Mouse (Mus musculus) forebrain, embryonic 12.5 days (tissue): Measurements from ENCODE around the gene Cpne6. TPM values are rescaled to one million over a fixed set of nuclear protein-coding genes. Genes with fewer than 3 reads are reported as not detected.

Experiments
- ATAC-seq: fragments of 200-750 bp; cut with Nextera tagmentation; 2 replicates; pipeline ENCODE4 v1.8.0; 2017; ENCODE audit warnings: moderate TSS enrichment; ENCODE audit not compliant: low FRiP score
- H3K27ac ChIP-seq: fragments of 300-500 bp; sonication (generic); 2 replicates; pipeline ENCODE4 v1.5.1; 2016; ENCODE audit warnings: mild to moderate bottlenecking
- H3K27me3 ChIP-seq: fragments of 300-500 bp; sonication (generic); 2 replicates; pipeline ENCODE4 v1.6.1; 2016; ENCODE audit warnings: mild to moderate bottlenecking
- H3K36me3 ChIP-seq: fragments of 300-500 bp; sonication (generic); replicated peaks from 2 replicates; pipeline ENCODE4 v1.6.1; 2016; ENCODE audit warnings: mild to moderate bottlenecking
- H3K4me1 ChIP-seq: fragments of 300-500 bp; sonication (generic); 2 replicates; pipeline ENCODE4 v1.6.1; 2016
- H3K4me2 ChIP-seq: fragments of 300-500 bp; sonication (generic); 2 replicates; pipeline ENCODE4 v1.6.1; 2016; ENCODE audit warnings: mild to moderate bottlenecking, moderate library complexity
- H3K4me3 ChIP-seq: fragments of 300-500 bp; sonication (generic); replicated peaks from 2 replicates; pipeline ENCODE4 v1.5.1; 2016; ENCODE audit warnings: mild to moderate bottlenecking
- H3K9ac ChIP-seq: fragments of 300-500 bp; sonication (generic); 2 replicates; pipeline ENCODE4 v1.6.1; 2016; ENCODE audit warnings: mild to moderate bottlenecking
- H3K9me3 ChIP-seq: fragments of 300-500 bp; sonication (generic); 2 replicates; pipeline ENCODE4 v1.6.1; 2016
- WGBS: fragments of 180-500 bp; shearing (Covaris S2); methylation state at CpG from one replicate; pipeline ENCODE4 v1.1.7; 2016; 5-methylcytosine and 5-hydroxymethylcytosine counted together
- polyA plus RNA-seq: library from polyadenylated mRNA; unstranded; fragments of >200 nt; fragmentation: Nextera tagmentation; extraction: Ambion mirVana; gene quantifications from 2 replicates; pipeline ENCODE4 v1.2.1, GENCODE M21; 2016

Gene Cpne6
- polyA plus RNA-seq, 1 experiment from 2014 or later, result 0.55 TPM

GRCm38 (mm10) chr14:55509540-55509939, 705 bp upstream of the Cpne6 start:
- Histone ChIP-seq H3K27me3 (peaks cover 13% of the 10 kb centered on the region), H3K27ac (no peak overlapping the region), H3K36me3 (peaks cover under 1% of the 10 kb centered on the region; the same call in 1 of the 2 replicates), H3K9ac (no peak overlapping the region), H3K4me2 (no peak overlapping the region), H3K4me1 (peaks cover 8% of the 10 kb centered on the region; the same call in 1 of the 2 replicates), H3K4me3 (no peak overlapping the region), H3K9me3 (no peaks in the 10 kb centered on the region)
- ATAC-seq, result no peak
- 84% methylated on average over 10 of the region's 10 CpGs for WGBS

GRCm38 (mm10) chr14:55511037-55511436, 792 bp downstream of the Cpne6 start:
- ATAC-seq, result no peak
- Histone ChIP-seq H3K27me3 (peaks cover 18% of the 10 kb centered on the region), H3K36me3 (no peaks in the 10 kb centered on the region; the same call in 1 of the 2 replicates), H3K4me2 (no peak overlapping the region), H3K4me3 (no peak overlapping the region), H3K9me3 (no peaks in the 10 kb centered on the region), H3K9ac (no peak overlapping the region), H3K27ac (no peak overlapping the region), H3K4me1 (peaks cover 8% of the 10 kb centered on the region; the same call in 1 of the 2 replicates)
- 75% methylated on average over 7 of the region's 7 CpGs for WGBS

- Histone ChIP-seq H3K4me3 (no peak overlapping the region), H3K4me2 (no peak overlapping the region), H3K9me3 (no peaks in the 10 kb centered on the region), H3K27me3 (peaks cover 20% of the 10 kb centered on the region), H3K27ac (no peak overlapping the region), H3K4me1 (peaks cover 11% of the 10 kb centered on the region), H3K36me3 (no peaks in the 10 kb centered on the region), H3K9ac (no peak overlapping the region)
- 71% methylated on average over 10 of the region's 10 CpGs for WGBS
- no peak for ATAC-seq
These were observed 3.7 kb downstream of the Cpne6 start for GRCm38 (mm10) chr14:55513927-55514326.

- 90% methylated on average over 4 of the region's 4 CpGs for WGBS
- Histone ChIP-seq H3K27ac (no peak overlapping the region), H3K9me3 (no peaks in the 10 kb centered on the region), H3K36me3 (no peaks in the 10 kb centered on the region), H3K4me1 (peaks cover 25% of the 10 kb centered on the region), H3K9ac (no peak overlapping the region), H3K4me2 (no peak overlapping the region), H3K4me3 (no peak overlapping the region), H3K27me3 (peaks cover 35% of the 10 kb centered on the region)
- ATAC-seq, result no peak
These were observed 5.6 kb downstream of the Cpne6 start for GRCm38 (mm10) chr14:55515846-55516245.

- no peak overlapping the region for H3K9ac ChIP-seq
- H3K36me3 ChIP-seq, result no peaks in the 10 kb centered on the region
- no peak overlapping the region for H3K27ac ChIP-seq
- peaks cover 23% of the 10 kb centered on the region for H3K4me1 ChIP-seq
- H3K27me3 ChIP-seq, result peaks cover 50% of the 10 kb centered on the region
- WGBS, result 55% methylated on average over 2 of the region's 2 CpGs
- H3K4me3 ChIP-seq, result no peak overlapping the region
- ATAC-seq, result peak; percentile 80
- no peak overlapping the region for H3K4me2 ChIP-seq
- H3K9me3 ChIP-seq, result no peaks in the 10 kb centered on the region
These were observed 8.7 kb downstream of the Cpne6 start for GRCm38 (mm10) chr14:55518897-55519296.

- peaks cover 50% of the 10 kb centered on the region for H3K27me3 ChIP-seq
- 58% methylated on average over 4 of the region's 4 CpGs for WGBS
- no peak overlapping the region for H3K9ac ChIP-seq
- H3K4me3 ChIP-seq, result no peak overlapping the region
- no peaks in the 10 kb centered on the region for H3K9me3 ChIP-seq
- H3K4me2 ChIP-seq, result no peak overlapping the region
- no peaks in the 10 kb centered on the region for H3K36me3 ChIP-seq
- ATAC-seq, result no peak
- peaks cover 23% of the 10 kb centered on the region for H3K4me1 ChIP-seq
- H3K27ac ChIP-seq, result no peak overlapping the region
These were observed 9.4 kb downstream of the Cpne6 start for GRCm38 (mm10) chr14:55519604-55520003.

DNA sequence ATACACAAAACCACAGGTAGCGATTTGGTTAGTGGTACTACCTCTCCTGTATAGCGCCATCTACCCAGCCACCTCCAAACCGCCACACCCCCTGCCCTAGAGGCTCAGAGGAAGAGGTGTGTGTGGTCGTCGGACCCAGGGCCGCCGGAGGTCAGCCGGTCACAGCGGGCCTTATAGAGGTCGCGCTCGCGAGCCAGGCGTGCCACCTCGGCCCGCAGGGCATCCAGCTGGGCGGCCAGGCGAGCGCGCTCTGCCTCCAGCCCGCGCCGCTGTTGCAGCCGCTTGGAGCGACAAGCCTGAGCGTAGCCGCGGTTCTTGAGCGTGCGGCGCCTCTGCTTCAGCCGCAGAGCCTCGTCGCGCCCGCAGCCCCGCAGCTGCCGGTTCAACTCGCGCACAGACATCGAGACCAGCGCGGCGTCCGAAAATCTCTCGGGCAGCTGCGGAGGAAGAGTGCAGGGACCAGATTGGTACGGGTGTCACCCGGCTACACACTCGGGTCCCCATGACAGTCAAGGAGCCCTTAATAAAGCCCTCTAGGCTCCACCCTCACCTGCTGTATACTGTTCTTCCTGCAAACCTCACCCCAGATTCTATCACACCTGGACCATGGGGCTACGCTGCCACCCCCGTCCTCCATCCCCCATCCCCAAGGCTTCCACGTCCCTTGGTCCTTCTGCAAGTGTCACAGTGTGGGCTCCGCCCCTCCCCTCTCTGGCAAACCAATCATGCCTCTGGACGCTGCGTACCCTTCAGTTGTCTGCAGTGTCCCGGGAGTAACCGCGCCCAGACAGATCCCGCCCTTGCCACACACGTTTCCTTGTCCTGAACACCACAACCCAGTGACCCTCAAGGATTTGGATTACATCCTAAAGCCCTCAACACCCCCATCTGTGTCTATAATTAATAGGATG, 10.5 kb downstream of the Cpne6 start:
- H3K4me3 ChIP-seq, result peak overlapping the region; percentile 47
- under 1% methylated on average over 61 of the region's 61 CpGs for WGBS
- peak overlapping the region; percentile 48 for H3K9ac ChIP-seq
- H3K4me2 ChIP-seq, result peak overlapping the region; percentile 96
- peaks cover 45% of the 10 kb centered on the region for H3K27me3 ChIP-seq
- H3K36me3 ChIP-seq, result no peaks in the 10 kb centered on the region
- H3K27ac ChIP-seq, result no peak overlapping the region
- peaks cover 23% of the 10 kb centered on the region for H3K4me1 ChIP-seq
- no peaks in the 10 kb centered on the region for H3K9me3 ChIP-seq
- ATAC-seq, result peak; percentile 59

GRCm38 (mm10) chr14:55524062-55524461, 13.8 kb downstream of the Cpne6 start:
- peaks cover 42% of the 10 kb centered on the region for H3K27me3 ChIP-seq
- ATAC-seq, result no peak
- WGBS, result 67% methylated on average over 4 of the region's 4 CpGs
- H3K27ac ChIP-seq, result no peak overlapping the region
- H3K4me3 ChIP-seq, result no peak overlapping the region
- no peak overlapping the region for H3K4me2 ChIP-seq
- H3K9me3 ChIP-seq, result no peaks in the 10 kb centered on the region
- H3K4me1 ChIP-seq, result peaks cover 15% of the 10 kb centered on the region
- H3K36me3 ChIP-seq, result no peaks in the 10 kb centered on the region
- H3K9ac ChIP-seq, result no peak overlapping the region

DNA sequence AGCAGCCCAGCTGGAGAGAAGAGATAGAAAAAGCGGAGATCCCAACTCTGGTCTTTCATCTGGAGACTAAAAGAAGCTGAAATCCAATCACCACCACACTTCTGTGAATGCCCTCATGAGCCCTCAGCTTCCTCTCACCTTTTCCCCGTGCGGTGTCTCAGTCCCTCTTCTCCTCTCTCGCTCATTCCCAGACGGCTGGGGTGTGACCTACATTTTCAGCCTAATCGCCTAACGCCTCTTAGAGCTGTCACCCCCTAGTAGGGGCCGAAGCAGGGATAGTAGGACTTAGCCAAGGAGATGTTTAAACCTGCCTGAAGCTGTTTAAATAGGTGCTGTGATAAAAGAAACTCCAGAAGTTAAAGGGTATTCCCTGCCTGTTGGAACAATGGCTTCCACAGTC, 14.5 kb downstream of the Cpne6 start, which contains the start of gene Nrl:
Nrl (minus strand) TSS at position 197 of the 400 bp plus-strand sequence.
- Histone ChIP-seq H3K36me3 (no peaks in the 10 kb centered on the region), H3K9me3 (no peaks in the 10 kb centered on the region), H3K4me2 (no peak within 1 kb of the TSS), H3K27me3 (peaks cover 40% of the 10 kb centered on the region), H3K4me3 (no peak within 1 kb of the TSS), H3K9ac (no peak within 1 kb of the TSS), H3K27ac (no peak within 1 kb of the TSS), H3K4me1 (0 out of 2 replicates have a peak, but pooled peaks cover 8% of the 10 kb centered on the region)
- no peak for ATAC-seq
- WGBS, result 46% methylated on average over 8 of the region's 8 CpGs

DNA sequence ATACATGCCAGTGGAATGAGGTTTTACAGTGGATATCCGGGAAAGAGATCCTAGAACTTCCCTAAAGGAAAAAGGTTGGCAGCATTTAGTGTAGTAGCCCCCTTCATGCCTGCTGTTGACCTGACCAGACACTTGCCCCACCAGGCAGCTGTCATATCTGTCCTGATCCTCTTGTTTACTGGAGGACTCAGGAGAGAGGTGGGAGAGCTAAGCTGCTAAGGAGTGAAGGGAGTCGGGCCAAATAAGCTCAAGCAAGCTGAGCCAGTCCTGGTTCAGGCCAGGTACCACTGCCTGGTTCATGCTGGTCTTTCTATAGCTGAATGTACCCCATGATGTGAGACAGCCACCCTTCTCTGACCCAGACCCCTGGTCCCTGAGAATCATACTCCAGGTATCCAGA, 16.4 kb downstream of the Cpne6 start:
- H3K4me2 ChIP-seq, result no peak overlapping the region
- no peak overlapping the region for H3K27ac ChIP-seq
- H3K9me3 ChIP-seq, result no peaks in the 10 kb centered on the region
- no peaks in the 10 kb centered on the region for H3K4me1 ChIP-seq
- H3K4me3 ChIP-seq, result no peak overlapping the region
- no peak for ATAC-seq
- WGBS, result 82% methylated on average over 2 of the region's 2 CpGs
- peaks cover 28% of the 10 kb centered on the region for H3K27me3 ChIP-seq
- H3K36me3 ChIP-seq, result no peaks in the 10 kb centered on the region
- H3K9ac ChIP-seq, result no peak overlapping the region

DNA sequence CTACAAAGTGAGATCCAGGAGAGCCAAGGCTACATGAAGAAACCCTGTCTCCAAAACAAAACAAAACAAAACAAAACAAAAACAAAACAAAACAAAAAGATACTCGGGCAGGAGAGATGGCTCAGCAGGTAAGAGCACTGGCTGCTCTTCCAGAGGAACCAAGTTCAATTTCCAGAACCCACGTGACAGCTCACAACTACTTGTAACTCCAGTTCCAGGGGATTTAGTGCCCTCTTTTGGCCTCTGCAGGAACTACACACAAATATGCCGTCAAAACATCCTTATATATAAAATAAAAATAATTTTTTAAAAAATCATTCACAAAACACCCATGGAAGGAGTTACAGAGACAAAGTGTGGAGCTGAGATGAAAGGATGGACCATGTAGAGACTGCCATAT, 17.7 kb downstream of the Cpne6 start:
- no peaks in the 10 kb centered on the region for H3K4me1 ChIP-seq
- H3K36me3 ChIP-seq, result no peaks in the 10 kb centered on the region
- peaks cover 15% of the 10 kb centered on the region for H3K27me3 ChIP-seq
- H3K4me2 ChIP-seq, result no peak overlapping the region
- H3K9me3 ChIP-seq, result no peaks in the 10 kb centered on the region
- no peak overlapping the region for H3K4me3 ChIP-seq
- WGBS, result 18% methylated on average over 3 of the region's 3 CpGs
- no peak overlapping the region for H3K27ac ChIP-seq
- ATAC-seq, result no peak
- H3K9ac ChIP-seq, result no peak overlapping the region

DNA sequence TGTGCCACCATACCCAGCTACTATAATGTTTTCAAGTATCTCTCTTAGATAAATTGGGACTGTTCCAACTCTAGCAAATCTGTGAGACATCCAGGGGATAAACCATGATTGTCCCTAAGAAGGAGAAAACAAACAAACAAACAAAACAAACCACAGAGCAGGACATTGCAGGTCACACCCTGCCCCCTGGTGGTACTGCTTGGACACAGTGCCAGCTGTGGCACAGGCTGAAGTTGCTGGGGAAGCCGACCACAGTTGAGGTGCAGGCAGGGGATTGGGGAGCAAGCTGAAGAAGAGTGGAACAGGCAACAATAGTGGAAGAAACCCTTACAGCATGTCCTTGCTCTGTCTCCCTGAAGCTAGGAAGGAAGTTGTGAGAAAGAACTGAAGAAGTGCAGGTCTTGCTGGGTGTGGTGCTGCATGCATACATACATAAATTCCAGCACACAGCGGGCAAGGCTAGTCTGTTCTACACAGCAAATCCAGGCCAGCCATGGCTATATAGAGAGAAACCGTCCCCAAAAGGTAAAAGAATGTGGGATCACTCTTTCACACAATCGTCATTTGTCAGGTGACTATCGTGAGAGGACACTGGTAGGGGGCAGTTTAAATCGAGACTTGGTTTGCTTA, 26.0 kb downstream of the Cpne6 start:
- Histone ChIP-seq H3K9me3 (no peaks in the 10 kb centered on the region), H3K4me1 (peaks cover 15% of the 10 kb centered on the region), H3K27me3 (0 out of 2 replicates have a peak, but pooled peaks cover 3% of the 10 kb centered on the region), H3K27ac (no peak overlapping the region), H3K4me3 (no peak overlapping the region), H3K4me2 (no peak overlapping the region), H3K9ac (no peak overlapping the region), H3K36me3 (no peaks in the 10 kb centered on the region)
- ATAC-seq, result no peak
- 61% methylated on average over 6 of the region's 6 CpGs for whole genome bisulfite sequencing
